Mouse (Mus musculus): Measurements from ENCODE around the gene Mustn1.

DNA sequence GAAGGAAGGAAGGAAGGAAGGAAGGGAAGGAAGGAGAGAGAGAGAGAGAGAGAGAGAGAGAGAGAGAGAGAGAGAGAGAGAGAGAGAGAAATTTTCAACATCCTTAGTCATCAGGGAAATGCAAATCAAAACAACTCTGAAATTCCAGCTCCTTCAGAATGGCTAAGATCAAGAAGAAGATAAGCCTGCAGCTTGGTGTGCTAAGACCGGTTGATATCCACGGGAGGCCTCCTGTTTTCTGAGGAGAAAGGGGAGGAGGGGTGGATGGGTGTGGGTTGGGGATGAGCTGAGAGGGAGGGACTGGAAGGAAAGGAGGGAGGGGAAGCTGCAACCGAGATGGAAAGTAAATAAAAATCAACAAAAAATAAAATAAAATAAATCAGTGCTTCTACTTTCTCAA, 6.3 kb downstream of the Mustn1 start:
- no peak for TF ChIP-seq CTCF (IDR thresholded peaks at IDR 0.05; ENCODE audit: borderline replicate concordance, insufficient read depth, low read depth, low read length)
- TF ChIP-seq POLR2A (IDR thresholded peaks at IDR 0.05; ENCODE audit: borderline replicate concordance, insufficient read depth, low read length): no peak
